Mouse (Mus musculus): ENCODE results near the gene Cgnl1.

- no peak for TF ChIP-seq CTCF (IDR thresholded peaks at IDR 0.05; ENCODE audit: borderline replicate concordance, insufficient read depth, low read length)
- TF ChIP-seq POLR2A (IDR thresholded peaks at IDR 0.05; ENCODE audit: low read depth, low read length) = no peak
Measured at GRCm38 (mm10) chr9:71674476-71674875, 96.9 kb downstream of the Cgnl1 start.

All from embryonic fibroblast, embryonic 13.5 days (primary cell).